Mouse (Mus musculus) hindbrain, embryonic 12.5 days (tissue): ENCODE measurements at regions not wholly inside any gene's neighbourhood (a gene's known extent, or its start where the extent isn't known, plus 50 kb on each side); places are given as distances from the start of the nearest gene placed in this dataset.

Source experiments
- ATAC-seq: fragments of 200-750 bp; cut with Nextera tagmentation; 2 replicates; pipeline ENCODE4 v1.8.0; 2017; ENCODE audit warnings: moderate TSS enrichment; ENCODE audit not compliant: low FRiP score
- H3K27ac ChIP-seq: fragments of 300-500 bp; sonication (generic); 2 replicates; pipeline ENCODE4 v1.5.1; 2016; ENCODE audit warnings: mild to moderate bottlenecking
- H3K27me3 ChIP-seq: fragments of 300-500 bp; sonication (generic); 2 replicates; pipeline ENCODE4 v1.6.1; 2016; ENCODE audit warnings: mild to moderate bottlenecking
- H3K36me3 ChIP-seq: fragments of 300-500 bp; sonication (generic); 2 replicates; pipeline ENCODE4 v1.6.1; 2016; ENCODE audit warnings: mild to moderate bottlenecking
- H3K4me1 ChIP-seq: fragments of 300-500 bp; sonication (generic); 2 replicates; pipeline ENCODE4 v1.6.1; 2016
- H3K4me2 ChIP-seq: fragments of 300-500 bp; sonication (generic); replicated peaks from 2 replicates; pipeline ENCODE4 v1.6.1; 2016; ENCODE audit warnings: mild to moderate bottlenecking
- H3K4me3 ChIP-seq: fragments of 300-500 bp; sonication (generic); 2 replicates; pipeline ENCODE4 v1.5.1; 2016; ENCODE audit warnings: mild to moderate bottlenecking
- H3K9ac ChIP-seq: fragments of 300-500 bp; sonication (generic); 2 replicates; pipeline ENCODE4 v1.6.1; 2016; ENCODE audit warnings: mild to moderate bottlenecking, moderate library complexity
- H3K9me3 ChIP-seq: fragments of 300-500 bp; sonication (generic); replicated peaks from 2 replicates; pipeline ENCODE4 v1.6.1; 2016; ENCODE audit warnings: mild to moderate bottlenecking
- WGBS: fragments of 180-500 bp; shearing (Covaris S2); methylation state at CpG from one replicate; pipeline ENCODE4 v1.1.7; 2016; 5-methylcytosine and 5-hydroxymethylcytosine counted together

DNA sequence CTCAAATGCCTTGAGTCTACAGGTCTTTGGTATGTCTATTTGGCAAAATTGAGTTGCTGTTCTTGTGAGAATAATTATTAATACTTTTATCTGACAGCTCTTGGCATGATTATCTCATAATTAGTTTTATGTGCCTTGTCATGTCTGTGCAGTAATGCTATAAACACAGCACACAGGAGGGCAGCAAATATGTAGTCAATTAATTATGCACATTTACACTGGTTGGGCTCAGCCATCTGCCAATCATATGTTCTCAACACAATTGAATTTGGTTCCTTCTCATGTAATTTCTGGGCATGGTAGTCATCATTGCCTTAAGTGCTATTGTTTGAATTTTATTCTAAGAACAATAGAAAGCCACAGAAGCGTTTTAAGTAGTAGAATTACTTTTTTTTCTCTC, 1650.7 kb upstream of the Tenm2 start:
- Histone ChIP-seq H3K27ac (no peak overlapping the region), H3K36me3 (no peaks in the 10 kb centered on the region), H3K9me3 (no peaks in the 10 kb centered on the region), H3K4me2 (no peak overlapping the region), H3K27me3 (no peaks in the 10 kb centered on the region), H3K4me3 (no peak overlapping the region), H3K4me1 (no peaks in the 10 kb centered on the region), H3K9ac (no peak overlapping the region)
- ATAC-seq, result no peak
- WGBS, result 56% methylated on average over 1 of the region's 1 CpGs

- WGBS, result 26% methylated on average over 9 of the region's 9 CpGs
- H3K9me3 ChIP-seq, result no peaks in the 10 kb centered on the region
- no peaks in the 10 kb centered on the region for H3K36me3 ChIP-seq
- no peak overlapping the region for H3K4me3 ChIP-seq
- no peak overlapping the region for H3K9ac ChIP-seq
- ATAC-seq, result peak; percentile 77; the same call in 1 of the 2 replicates
- no peaks in the 10 kb centered on the region for H3K4me1 ChIP-seq
- no peaks in the 10 kb centered on the region for H3K27me3 ChIP-seq
- H3K27ac ChIP-seq, result peak overlapping the region; percentile 57
- H3K4me2 ChIP-seq, result peak overlapping the region; percentile 17
Measured at GRCm38 (mm10) chr11:38861622-38862345, 1626.0 kb upstream of the Tenm2 start.

- Histone ChIP-seq H3K4me3 (no peak overlapping the region), H3K4me2 (no peak overlapping the region), H3K27ac (no peak overlapping the region), H3K27me3 (no peaks in the 10 kb centered on the region), H3K9me3 (no peaks in the 10 kb centered on the region), H3K36me3 (no peaks in the 10 kb centered on the region), H3K9ac (no peak overlapping the region), H3K4me1 (no peaks in the 10 kb centered on the region)
- no peak for ATAC-seq
- 83% methylated on average over 9 of the region's 9 CpGs for WGBS
Measured at GRCm38 (mm10) chr11:38856645-38857044, 1620.9 kb upstream of the Tenm2 start.

- WGBS, result 78% methylated on average over 5 of the region's 5 CpGs
- no peaks in the 10 kb centered on the region for H3K9me3 ChIP-seq
- H3K4me3 ChIP-seq, result no peak overlapping the region
- no peaks in the 10 kb centered on the region for H3K36me3 ChIP-seq
- no peak for ATAC-seq
- no peak overlapping the region for H3K9ac ChIP-seq
- no peak overlapping the region for H3K4me2 ChIP-seq
- H3K27ac ChIP-seq, result no peak overlapping the region
- no peaks in the 10 kb centered on the region for H3K4me1 ChIP-seq
- no peaks in the 10 kb centered on the region for H3K27me3 ChIP-seq
Measured at GRCm38 (mm10) chr11:38829148-38829547, 1593.4 kb upstream of the Tenm2 start.

GRCm38 (mm10) chr11:38828375-38828774, 1592.6 kb upstream of the Tenm2 start:
- Histone ChIP-seq H3K9ac (no peak overlapping the region), H3K4me1 (no peaks in the 10 kb centered on the region), H3K4me3 (no peak overlapping the region), H3K36me3 (no peaks in the 10 kb centered on the region), H3K27me3 (no peaks in the 10 kb centered on the region), H3K9me3 (no peaks in the 10 kb centered on the region), H3K27ac (no peak overlapping the region), H3K4me2 (no peak overlapping the region)
- WGBS, result 65% methylated on average over 2 of the region's 2 CpGs
- no peak for ATAC-seq

DNA sequence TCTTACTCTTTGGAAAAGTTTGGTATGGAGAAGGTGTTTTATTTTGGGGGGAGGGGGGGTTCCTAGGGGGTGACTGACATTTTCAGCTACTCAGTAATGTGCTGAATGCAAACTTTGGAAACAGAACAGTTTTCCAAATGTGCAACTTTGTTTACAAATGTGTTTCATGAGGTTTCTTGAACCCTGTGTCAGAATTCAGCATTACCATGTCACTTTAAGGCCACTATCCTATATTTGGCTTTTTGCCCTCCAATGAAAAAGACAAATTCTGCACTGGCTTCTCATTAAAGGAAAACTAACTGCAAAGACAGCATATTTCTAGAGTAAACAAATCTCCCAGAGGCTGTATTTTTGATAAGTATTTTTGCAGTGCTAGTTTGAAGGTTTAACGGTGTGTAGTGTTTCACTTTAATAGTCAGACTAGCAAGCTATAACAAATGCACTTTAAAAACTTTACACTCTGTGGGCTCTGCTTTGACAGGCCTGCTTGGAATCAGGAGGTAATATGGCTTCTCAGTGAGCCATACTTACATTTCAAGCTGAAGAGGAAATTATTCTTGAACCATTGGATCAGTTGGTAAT, 1589.5 kb upstream of the Tenm2 start:
- no peak overlapping the region for H3K9ac ChIP-seq
- no peaks in the 10 kb centered on the region for H3K27me3 ChIP-seq
- no peak overlapping the region for H3K27ac ChIP-seq
- no peaks in the 10 kb centered on the region for H3K9me3 ChIP-seq
- no peak for ATAC-seq
- H3K4me3 ChIP-seq, result no peak overlapping the region
- no peaks in the 10 kb centered on the region for H3K36me3 ChIP-seq
- H3K4me1 ChIP-seq, result no peaks in the 10 kb centered on the region
- WGBS, result 97% methylated on average over 1 of the region's 1 CpGs
- no peak overlapping the region for H3K4me2 ChIP-seq

DNA sequence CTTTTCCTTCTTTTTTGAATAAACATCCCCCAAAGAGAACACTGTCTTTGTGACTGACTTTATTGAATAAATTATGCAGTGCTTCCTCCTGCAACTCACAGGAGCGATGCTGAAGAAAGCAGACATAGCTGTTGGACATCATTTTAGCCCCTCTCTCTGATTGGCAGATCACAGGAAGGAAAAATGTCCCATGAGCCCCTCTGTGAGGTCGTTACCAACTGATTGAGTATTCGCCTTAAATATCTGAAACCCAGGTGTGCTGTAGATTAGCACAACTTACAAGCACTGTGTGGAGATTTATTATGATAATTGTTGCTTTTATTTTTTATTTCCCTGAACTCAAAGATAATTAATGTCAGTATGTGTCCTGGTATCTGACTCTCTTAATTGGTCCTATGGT, 1582.4 kb upstream of the Tenm2 start:
- ATAC-seq, result 0 out of 2 replicates have a peak, but pooled peaks have one; percentile 19

GRCm38 (mm10) chr11:38783548-38783947, 1547.8 kb upstream of the Tenm2 start:
- H3K4me3 ChIP-seq, result no peak overlapping the region
- no peak for ATAC-seq
- 94% methylated on average over 4 of the region's 4 CpGs for WGBS
- H3K9me3 ChIP-seq, result no peaks in the 10 kb centered on the region
- H3K9ac ChIP-seq, result no peak overlapping the region
- no peaks in the 10 kb centered on the region for H3K27me3 ChIP-seq
- H3K27ac ChIP-seq, result no peak overlapping the region
- no peaks in the 10 kb centered on the region for H3K4me1 ChIP-seq
- H3K4me2 ChIP-seq, result no peak overlapping the region
- no peaks in the 10 kb centered on the region for H3K36me3 ChIP-seq

More for the DNA sequence above, 1582.4 kb upstream of the Tenm2 start:
- no peaks in the 10 kb centered on the region for H3K9me3 ChIP-seq
- H3K9ac ChIP-seq, result no peak overlapping the region
- H3K27me3 ChIP-seq, result no peaks in the 10 kb centered on the region
- 71% methylated on average over 3 of the region's 3 CpGs for WGBS
- no peak overlapping the region for H3K4me3 ChIP-seq
- H3K36me3 ChIP-seq, result no peaks in the 10 kb centered on the region
- H3K4me1 ChIP-seq, result no peaks in the 10 kb centered on the region
- no peak overlapping the region for H3K27ac ChIP-seq
- no peak overlapping the region for H3K4me2 ChIP-seq

DNA sequence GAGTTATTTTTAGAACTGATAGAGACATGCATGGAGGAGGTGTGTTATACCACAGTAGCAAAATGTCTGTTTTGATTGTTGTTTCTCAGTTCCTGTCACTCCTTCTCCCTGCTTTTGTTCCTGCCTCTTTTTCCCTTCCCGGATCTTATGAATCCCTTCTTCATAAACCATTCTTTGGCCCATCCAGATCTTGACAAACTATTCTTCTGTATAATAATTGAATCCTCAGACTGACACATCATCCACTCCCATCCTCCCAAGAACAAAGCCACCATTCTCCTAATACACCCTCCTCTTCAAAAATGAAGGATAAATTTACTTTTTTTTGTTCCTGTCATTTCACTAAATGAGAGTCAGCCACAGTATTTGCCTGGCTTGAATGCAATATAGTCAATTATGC, 1543.8 kb upstream of the Tenm2 start:
- H3K4me3 ChIP-seq, result no peak overlapping the region
- no peak overlapping the region for H3K4me2 ChIP-seq
- H3K36me3 ChIP-seq, result no peaks in the 10 kb centered on the region
- no peak overlapping the region for H3K9ac ChIP-seq
- whole genome bisulfite sequencing, result 48% methylated on average over 1 of the region's 1 CpGs
- no peak overlapping the region for H3K27ac ChIP-seq
- H3K27me3 ChIP-seq, result no peaks in the 10 kb centered on the region
- H3K4me1 ChIP-seq, result no peaks in the 10 kb centered on the region
- ATAC-seq, result no peak
- no peaks in the 10 kb centered on the region for H3K9me3 ChIP-seq

- Histone ChIP-seq H3K27me3 (no peaks in the 10 kb centered on the region), H3K4me1 (no peaks in the 10 kb centered on the region), H3K9me3 (no peaks in the 10 kb centered on the region), H3K9ac (no peak overlapping the region), H3K36me3 (no peaks in the 10 kb centered on the region), H3K4me2 (no peak overlapping the region), H3K4me3 (no peak overlapping the region), H3K27ac (no peak overlapping the region)
- ATAC-seq, result no peak
- 71% methylated on average over 2 of the region's 2 CpGs for WGBS
Measured at GRCm38 (mm10) chr11:38762241-38762640, 1526.5 kb upstream of the Tenm2 start.

GRCm38 (mm10) chr11:38747549-38747948, 1511.8 kb upstream of the Tenm2 start:
- Histone ChIP-seq H3K4me1 (no peaks in the 10 kb centered on the region), H3K27ac (no peak overlapping the region), H3K4me3 (no peak overlapping the region), H3K27me3 (no peaks in the 10 kb centered on the region), H3K36me3 (no peaks in the 10 kb centered on the region), H3K4me2 (no peak overlapping the region), H3K9me3 (no peaks in the 10 kb centered on the region), H3K9ac (no peak overlapping the region)
- peak; percentile 60; the same call in 1 of the 2 replicates for ATAC-seq
- WGBS, result 50% methylated on average over 3 of the region's 3 CpGs

- no peaks in the 10 kb centered on the region for H3K4me1 ChIP-seq
- no peak overlapping the region for H3K9ac ChIP-seq
- 74% methylated on average over 2 of the region's 2 CpGs for WGBS
- no peaks in the 10 kb centered on the region for H3K27me3 ChIP-seq
- no peak overlapping the region for H3K27ac ChIP-seq
- no peaks in the 10 kb centered on the region for H3K36me3 ChIP-seq
- ATAC-seq, result no peak
- no peak overlapping the region for H3K4me2 ChIP-seq
- no peak overlapping the region for H3K4me3 ChIP-seq
- H3K9me3 ChIP-seq, result no peaks in the 10 kb centered on the region
Measured at GRCm38 (mm10) chr11:38729101-38729500, 1493.3 kb upstream of the Tenm2 start.

- WGBS, result 78% methylated on average over 3 of the region's 3 CpGs
- Histone ChIP-seq H3K4me1 (no peaks in the 10 kb centered on the region), H3K36me3 (no peaks in the 10 kb centered on the region), H3K9me3 (no peaks in the 10 kb centered on the region), H3K27me3 (no peaks in the 10 kb centered on the region), H3K4me2 (no peak overlapping the region), H3K9ac (no peak overlapping the region), H3K27ac (no peak overlapping the region), H3K4me3 (no peak overlapping the region)
- no peak for ATAC-seq
Measured at GRCm38 (mm10) chr11:38715697-38716096, 1479.9 kb upstream of the Tenm2 start.
